ENCODE assay signal across 24 mouse cellular contexts in the genomic region with DNA sequence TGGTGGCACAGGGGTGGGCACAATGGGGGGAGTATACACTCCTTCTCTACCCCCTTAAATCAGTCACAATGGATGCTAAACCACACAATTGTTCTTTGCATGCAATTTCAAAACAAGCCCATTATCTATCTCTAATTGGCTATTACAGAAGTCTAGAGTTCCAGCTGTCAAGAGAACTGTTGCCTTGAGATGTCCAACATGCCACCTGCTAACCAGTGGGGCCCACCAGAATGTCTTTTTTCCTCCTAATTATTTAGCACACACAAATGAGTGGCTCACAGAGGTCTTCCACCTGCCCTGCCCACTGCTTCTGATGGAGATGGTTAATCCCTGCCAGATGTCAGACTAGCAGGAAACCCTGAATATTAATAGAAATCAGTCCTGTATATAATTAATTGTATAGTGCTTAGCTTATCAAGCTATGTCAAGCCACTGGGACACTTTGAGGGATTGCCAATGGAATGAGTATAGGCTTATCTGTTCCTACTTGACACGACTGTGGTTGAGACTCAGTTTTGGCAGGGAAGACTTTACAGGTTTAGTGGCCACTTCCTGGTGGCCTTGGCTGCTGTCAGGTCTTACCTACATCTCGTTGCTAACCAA.
A peak's percentile ranks its signal among the peaks of the same experiment; 100 is the strongest.
DNase-seq lines count a peak whose midpoint lies in the region; ATAC-seq and TF ChIP-seq lines count a peak whose summit lies in the region.
"Had no signal": no experiment of that assay in that cellular context is flagged by ENCODE, and none has a peak within 500 bp of the region (broad histone marks: within the 10 kb centered on the region; RNA-seq: fewer than 3 reads in every experiment).

No protein-coding gene starts in this region.

- H3K27ac ChIP-seq in hindbrain, embryonic 11.5 days (ENCODE audit: low read depth, low read length): no peak overlapping the region
- no peak overlapping the region for H3K27ac ChIP-seq in hindbrain, embryonic 13.5 days
- no peak overlapping the region for H3K27ac ChIP-seq in forebrain, embryonic 14.5 days (ENCODE audit: low read depth, low read length)
- H3K27ac ChIP-seq in hindbrain, postnatal 0 days: no peak overlapping the region
- H3K27ac ChIP-seq: heart, adult 2 months; limb, embryonic 13.5 days; lung, embryonic 15.5 days; neural tube, embryonic 13.5 days had no signal

- H3K9me3 ChIP-seq in hindbrain, embryonic 11.5 days (ENCODE audit: control insufficient read depth, low read length): no peaks in the 10 kb centered on the region
- H3K9me3 ChIP-seq in hindbrain, embryonic 13.5 days: no peaks in the 10 kb centered on the region
- no peaks in the 10 kb centered on the region for H3K9me3 ChIP-seq in forebrain, embryonic 14.5 days (replicated peaks; ENCODE audit: control insufficient read depth, low read length)
- H3K9me3 ChIP-seq in hindbrain, postnatal 0 days (ENCODE audit: low read length): no peaks in the 10 kb centered on the region
- H3K9me3 ChIP-seq: heart, embryonic 12.5 days; limb, embryonic 13.5 days; lung, embryonic 15.5 days; neural tube, embryonic 13.5 days had no signal

- 0 out of 2 replicates have a peak, but pooled peaks have one; percentile 47 for ATAC-seq in hindbrain, embryonic 11.5 days (ENCODE audit: low FRiP score)
- ATAC-seq in hindbrain, embryonic 13.5 days (ENCODE audit: low FRiP score): no peak
- peak; percentile 70 for ATAC-seq in forebrain, embryonic 14.5 days
- 0 out of 2 replicates have a peak, but pooled peaks have one; percentile 15 for ATAC-seq in hindbrain, postnatal 0 days
- ATAC-seq: activated CD4-positive, CD25-positive, alpha-beta regulatory T cell, adult 4 months had no signal

- H3K9ac ChIP-seq in hindbrain, embryonic 11.5 days (ENCODE audit: low read depth, low read length): no peak overlapping the region
- H3K9ac ChIP-seq in hindbrain, embryonic 13.5 days: no peak overlapping the region
- H3K9ac ChIP-seq in forebrain, embryonic 14.5 days (ENCODE audit: low read length): no peak overlapping the region
- H3K9ac ChIP-seq in hindbrain, postnatal 0 days (replicated peaks; ENCODE audit: low read length): no peak overlapping the region
- H3K9ac ChIP-seq: heart, embryonic 12.5 days; limb, embryonic 13.5 days; lung, embryonic 15.5 days; neural tube, embryonic 13.5 days had no signal

- H3K36me3 ChIP-seq in hindbrain, embryonic 11.5 days (ENCODE audit: control insufficient read depth, insufficient read depth, low read length): no peaks in the 10 kb centered on the region
- H3K36me3 ChIP-seq in hindbrain, embryonic 13.5 days: no peaks in the 10 kb centered on the region
- no peaks in the 10 kb centered on the region for H3K36me3 ChIP-seq in forebrain, embryonic 14.5 days (ENCODE audit: control insufficient read depth, insufficient read depth, low read length)
- H3K36me3 ChIP-seq in hindbrain, postnatal 0 days (ENCODE audit: insufficient read depth, low read length): no peaks in the 10 kb centered on the region
- H3K36me3 ChIP-seq: heart, embryonic 12.5 days; limb, embryonic 13.5 days; lung, embryonic 15.5 days; neural tube, embryonic 13.5 days had no signal

- H3K4me1 ChIP-seq in hindbrain, embryonic 11.5 days (replicated peaks; ENCODE audit: control insufficient read depth, insufficient read depth, low read length): no peaks in the 10 kb centered on the region
- no peaks in the 10 kb centered on the region for H3K4me1 ChIP-seq in hindbrain, embryonic 13.5 days (replicated peaks)
- no peaks in the 10 kb centered on the region for H3K4me1 ChIP-seq in forebrain, embryonic 14.5 days (ENCODE audit: control insufficient read depth, insufficient read depth, low read length)
- no peaks in the 10 kb centered on the region for H3K4me1 ChIP-seq in hindbrain, postnatal 0 days (ENCODE audit: insufficient read depth, low read length)
- H3K4me1 ChIP-seq: heart, embryonic 12.5 days; limb, embryonic 13.5 days; lung, embryonic 15.5 days; neural tube, embryonic 13.5 days had no signal

- WGBS in hindbrain, embryonic 11.5 days: 75% methylated on average over 2 of the region's 2 CpGs
- 80% methylated on average over 2 of the region's 2 CpGs for WGBS in hindbrain, embryonic 13.5 days
- WGBS in forebrain, embryonic 14.5 days: 59% methylated on average over 2 of the region's 2 CpGs
- 56% methylated on average over 2 of the region's 2 CpGs for WGBS in hindbrain, postnatal 0 days

- DNase-seq in hindbrain, embryonic 11.5 days (ENCODE audit: low spot score): no peak
- DNase-seq in brain, embryonic 14.5 days (ENCODE audit: low read depth): peak; percentile 78
- DNase-seq in forebrain, embryonic 14.5 days (ENCODE audit: low spot score): peak; percentile 48
- peak; percentile 12 for DNase-seq in hindbrain, postnatal 0 days (ENCODE audit: low spot score)
- no peak for DNase-seq in testis, postnatal 14 days (ENCODE audit: low spot score)
- no peak for DNase-seq in layer of hippocampus, adult 11-12 months (ENCODE audit: low spot score)
- no peak for DNase-seq in right cerebral cortex, postnatal 10 days (ENCODE audit: low spot score in 2 of 2)
- DNase-seq: adrenal gland, adult 8-10 months; B cell, adult 2 months; cerebellum, adult 8-10 months; cerebellum, postnatal 25 days; heart, adult 2 months; heart, postnatal 4 days; kidney, adult 18-20 months; kidney, postnatal 36 days; right cerebral cortex, postnatal 25 days; thymus, postnatal 4 days had no signal

- no peak overlapping the region for H3K4me2 ChIP-seq in hindbrain, embryonic 11.5 days (replicated peaks; ENCODE audit: low read depth, low read length)
- no peak overlapping the region for H3K4me2 ChIP-seq in hindbrain, embryonic 13.5 days
- H3K4me2 ChIP-seq in forebrain, embryonic 14.5 days (ENCODE audit: low read length): no peak overlapping the region
- no peak overlapping the region for H3K4me2 ChIP-seq in hindbrain, postnatal 0 days (ENCODE audit: low read depth, low read length)
- H3K4me2 ChIP-seq: heart, embryonic 12.5 days; limb, embryonic 13.5 days; liver, embryonic 11.5 days; lung, embryonic 15.5 days; neural tube, embryonic 13.5 days had no signal

- no peaks in the 10 kb centered on the region for H3K27me3 ChIP-seq in hindbrain, embryonic 11.5 days (ENCODE audit: control insufficient read depth, insufficient read depth, low read length)
- H3K27me3 ChIP-seq in hindbrain, embryonic 13.5 days: no peaks in the 10 kb centered on the region
- no peaks in the 10 kb centered on the region for H3K27me3 ChIP-seq in forebrain, embryonic 14.5 days (replicated peaks; ENCODE audit: control insufficient read depth, insufficient read depth, low read length)
- H3K27me3 ChIP-seq in hindbrain, postnatal 0 days (ENCODE audit: insufficient read depth, low read length): no peaks in the 10 kb centered on the region
- H3K27me3 ChIP-seq: heart, embryonic 12.5 days; limb, embryonic 13.5 days; lung, embryonic 15.5 days; neural tube, embryonic 13.5 days had no signal

- no peak overlapping the region for H3K4me3 ChIP-seq in hindbrain, embryonic 11.5 days (ENCODE audit: low read depth, low read length)
- no peak overlapping the region for H3K4me3 ChIP-seq in hindbrain, embryonic 13.5 days
- H3K4me3 ChIP-seq in forebrain, embryonic 14.5 days (ENCODE audit: low read depth, low read length): no peak overlapping the region
- no peak overlapping the region for H3K4me3 ChIP-seq in hindbrain, postnatal 0 days (ENCODE audit: low read length)
- H3K4me3 ChIP-seq: heart, adult 2 months; heart, embryonic 12.5 days; limb, embryonic 13.5 days; lung, embryonic 15.5 days; neural tube, embryonic 13.5 days had no signal

- TF ChIP-seq POLR2A in brain, embryonic 14.5 days (IDR thresholded peaks at IDR 0.05; ENCODE audit: borderline replicate concordance, extremely low read depth, insufficient read depth, insufficient read length, poor library complexity, severe bottlenecking): no peak

- no peak for TF ChIP-seq CTCF in brain, embryonic 14.5 days (IDR thresholded peaks at IDR 0.05; ENCODE audit: borderline replicate concordance, extremely low read depth, insufficient read depth, insufficient read length)
- TF ChIP-seq CTCF in hindbrain, postnatal 0 days (IDR thresholded peaks at IDR 0.05; ENCODE audit: low read depth): no peak

Comparison
In these comparisons a context has a peak if more than half of its experiments do, and no peak if none do; other contexts are left out.
1. DNase-seq: peak in brain, embryonic 14.5 days (single experiment), forebrain, embryonic 14.5 days (single experiment) and hindbrain, postnatal 0 days (single experiment); none in hindbrain, embryonic 11.5 days (single experiment), testis, postnatal 14 days (single experiment), layer of hippocampus, adult 11-12 months (single experiment) and right cerebral cortex, postnatal 10 days (0 of 2).